Mouse (Mus musculus) yolk sac, embryonic 10.5 days (tissue): ENCODE results near the gene Rab8b.

Experiments used
- DNase-seq: peaks from one replicate; pipeline ENCODE4 v3.0.0-alpha.2; 2017; ENCODE audit warnings: low spot score

Rab8b gene

GRCm38 (mm10) chr9:66919382-66919971 lies at the start of gene Rab8b:
Gene Rab8b, minus strand, starts transcription at chr9:66919687.
- peak; percentile 98 for DNase-seq

GRCm38 (mm10) chr9:66967492-66967891 lies 48.0 kb upstream of the Rab8b start:
- DNase-seq: no peak

- no peak for DNase-seq
These were observed 42.0 kb upstream of the Rab8b start for GRCm38 (mm10) chr9:66961478-66961877.

GRCm38 (mm10) chr9:66957451-66957850 lies 38.0 kb upstream of the Rab8b start:
- DNase-seq: no peak

- no peak for DNase-seq
These were observed 33.4 kb upstream of the Rab8b start for GRCm38 (mm10) chr9:66952886-66953285.

GRCm38 (mm10) chr9:66952321-66952720 lies 32.8 kb upstream of the Rab8b start:
- DNase-seq: no peak

GRCm38 (mm10) chr9:66948536-66948935 lies 29.0 kb upstream of the Rab8b start:
- DNase-seq: no peak

- DNase-seq: peak; percentile 98
These were observed 26.5 kb upstream of the Rab8b start, which contains the start of gene Rps27l for GRCm38 (mm10) chr9:66945647-66946641. Gene Rps27l, plus strand, starts transcription at chr9:66946086.

- DNase-seq: no peak
These were observed 25.7 kb upstream of the Rab8b start for GRCm38 (mm10) chr9:66945161-66945560.

GRCm38 (mm10) chr9:66938836-66939235 lies 19.3 kb upstream of the Rab8b start:
- DNase-seq: peak; percentile 23

GRCm38 (mm10) chr9:66937507-66937906 lies 18.0 kb upstream of the Rab8b start:
- no peak for DNase-seq

GRCm38 (mm10) chr9:66933869-66934808 lies 14.7 kb upstream of the Rab8b start:
- DNase-seq: no peak

- no peak for DNase-seq
These were observed 10.9 kb upstream of the Rab8b start for GRCm38 (mm10) chr9:66930351-66930750.

GRCm38 (mm10) chr9:66927696-66928402 lies 8.4 kb upstream of the Rab8b start:
- DNase-seq: no peak

GRCm38 (mm10) chr9:66925853-66926252 lies 6.4 kb upstream of the Rab8b start:
- DNase-seq: no peak

GRCm38 (mm10) chr9:66922076-66922475 lies 2.6 kb upstream of the Rab8b start:
- DNase-seq: no peak

- no peak for DNase-seq
These were observed 1.2 kb upstream of the Rab8b start for GRCm38 (mm10) chr9:66920488-66921279.

- DNase-seq: no peak
These were observed 494 bp upstream of the Rab8b start for GRCm38 (mm10) chr9:66919981-66920380.

- peak; percentile 25 for DNase-seq
These were observed 686 bp downstream of the Rab8b start for GRCm38 (mm10) chr9:66918672-66919330.

- DNase-seq: no peak
These were observed 1.6 kb downstream of the Rab8b start for GRCm38 (mm10) chr9:66917892-66918255.
